Mouse (Mus musculus) ES-CJ7 (cell line): ENCODE measurements around the gene Vmn1r203.
"Not testable (repeated sequence)": the region's sequence is repeated elsewhere in the genome, so short reads cannot be mapped to it uniquely, and the experiment has no call there.

Experiments used
- DNase-seq: peaks from one replicate; pipeline ENCODE4 v3.0.0; 2011; ENCODE audit warnings: low read depth, low spot score

Gene Vmn1r203

GRCm38 (mm10) chr13:22517814-22518213, at the start of gene Vmn1r203:
Gene Vmn1r203, plus strand, starts transcription at chr13:22518114.
- DNase-seq: no peak

- DNase-seq: no peak
Measured at GRCm38 (mm10) chr13:22471623-22472022, 46.3 kb upstream of the Vmn1r203 start, which contains the start of gene Vmn1r201. Gene Vmn1r201, plus strand, starts transcription at chr13:22471923.

- no peak for DNase-seq
Measured at GRCm38 (mm10) chr13:22502431-22502830, 15.5 kb upstream of the Vmn1r203 start.

- no peak for DNase-seq
Measured at GRCm38 (mm10) chr13:22505281-22505680, 12.6 kb upstream of the Vmn1r203 start, which contains the start of gene Vmn1r202. Gene Vmn1r202, minus strand, starts transcription at chr13:22505381.

- not testable (repeated sequence) for DNase-seq
Measured at GRCm38 (mm10) chr13:22552898-22553297, 35.0 kb downstream of the Vmn1r203 start, which contains the start of gene Vmn1r204. Gene Vmn1r204, plus strand, starts transcription at chr13:22553198.

- peak; percentile 23 for DNase-seq
Measured at GRCm38 (mm10) chr13:22574911-22575310, 57.0 kb downstream of the Vmn1r203 start.
